Mouse (Mus musculus) layer of hippocampus, postnatal 25 days (tissue): ENCODE data around the gene Bmper. TPM values are rescaled to one million over a fixed set of nuclear protein-coding genes. Genes with fewer than 3 reads are reported as not detected.
A peak's percentile ranks its signal among the peaks of the same experiment; 100 is the strongest.

Experiments
- DNase-seq, 2 experiments: peaks; one replicate each; pipeline ENCODE4 v3.0.0; 2022; ENCODE audit warnings: mixed read lengths in 2 of 2, low spot score in 1 of 2; ENCODE audit errors: extremely low spot score in 1 of 2
- total RNA-seq, 2 experiments: library from RNA; stranded (reverse); gene quantifications; 2 replicates each; pipeline ENCODE4 v1.2.3; 2021

Bmper gene
- 1 to 10 TPM; 3.9 to 5.3 TPM for total RNA-seq

DNA sequence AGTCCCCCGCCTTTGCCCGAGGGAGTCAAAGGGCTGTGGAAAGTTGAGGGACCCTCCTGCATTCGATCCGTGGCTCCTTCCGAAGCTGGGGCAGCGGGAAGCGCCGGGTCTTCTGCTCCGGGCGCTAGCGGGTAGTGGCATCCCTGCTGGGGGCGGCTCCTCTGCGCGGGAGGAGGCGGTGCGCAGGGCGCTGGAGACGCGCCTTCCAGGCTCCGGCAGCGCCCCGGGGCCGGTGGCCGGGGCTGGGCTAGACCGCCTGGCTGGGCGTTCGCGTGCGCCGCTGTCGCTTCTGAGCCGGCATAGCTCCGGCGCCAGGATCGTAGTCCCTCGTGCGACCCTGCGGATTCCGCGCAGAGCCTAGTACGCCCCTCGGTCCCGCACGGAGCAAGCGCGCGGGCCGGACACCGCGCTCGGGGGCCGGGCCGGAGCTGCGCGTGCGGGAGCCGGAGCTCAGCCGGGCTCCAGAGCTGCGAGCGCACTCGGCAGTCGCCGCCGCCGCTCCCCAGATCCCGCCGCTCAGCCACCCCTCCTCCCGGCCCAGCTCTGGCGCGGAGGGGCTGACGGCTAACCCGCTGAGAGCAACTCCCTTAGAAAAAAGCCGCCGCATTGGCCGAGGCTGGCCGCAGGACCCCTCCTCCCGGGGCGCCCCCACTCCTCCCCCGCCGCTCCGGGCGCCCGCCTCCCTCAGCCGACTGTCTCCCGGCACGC is at the start of gene Bmper:
TSS of gene Bmper (plus strand) at position 236 of the 708 bp plus-strand sequence.
- DNase-seq, result peak; percentile 36 to 55

DNA sequence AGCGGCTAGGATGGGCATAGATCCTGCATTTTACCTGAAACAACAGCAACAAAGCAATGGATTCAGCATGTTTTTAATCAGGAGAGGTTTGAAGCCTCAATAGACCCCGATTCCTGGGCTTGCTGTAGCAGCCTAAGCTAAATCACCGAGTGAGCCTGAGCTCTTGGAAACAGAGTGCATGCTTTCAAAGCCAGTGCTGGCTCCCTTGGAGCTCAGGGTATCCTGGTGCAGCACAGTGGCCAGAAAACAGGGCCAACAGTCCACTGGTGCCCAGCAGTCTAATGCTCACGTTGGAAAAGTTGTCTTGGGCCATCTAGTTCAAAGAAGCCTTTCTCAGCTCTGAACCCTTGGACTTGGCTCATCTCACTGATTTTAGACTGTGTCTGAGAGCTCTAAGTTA is 45.4 kb upstream of the Bmper start:
- DNase-seq, result peak in 1 of 2 experiments; percentile 11

DNA sequence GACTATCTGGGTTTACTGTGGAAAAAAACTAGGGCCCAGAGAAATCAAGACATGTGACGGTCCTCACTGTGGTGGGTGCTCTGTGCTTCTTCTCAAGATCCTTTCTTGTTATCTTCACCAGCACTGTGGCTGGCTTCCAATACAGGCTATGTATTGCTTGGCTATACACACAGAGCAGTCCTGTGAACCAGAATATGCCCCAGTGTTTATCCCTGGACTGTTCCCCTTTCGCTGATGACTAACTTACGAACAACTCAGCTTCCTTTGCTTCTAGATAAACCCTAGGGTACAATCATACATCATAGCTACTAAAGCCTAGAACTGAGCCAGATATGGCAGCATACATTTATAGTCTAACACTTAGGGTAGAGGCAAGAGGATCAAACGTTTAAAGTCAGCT is 35.7 kb upstream of the Bmper start:
- DNase-seq, result no peak

GRCm38 (mm10) chr9:23188136-23188535 is 34.7 kb upstream of the Bmper start:
- no peak for DNase-seq

DNA sequence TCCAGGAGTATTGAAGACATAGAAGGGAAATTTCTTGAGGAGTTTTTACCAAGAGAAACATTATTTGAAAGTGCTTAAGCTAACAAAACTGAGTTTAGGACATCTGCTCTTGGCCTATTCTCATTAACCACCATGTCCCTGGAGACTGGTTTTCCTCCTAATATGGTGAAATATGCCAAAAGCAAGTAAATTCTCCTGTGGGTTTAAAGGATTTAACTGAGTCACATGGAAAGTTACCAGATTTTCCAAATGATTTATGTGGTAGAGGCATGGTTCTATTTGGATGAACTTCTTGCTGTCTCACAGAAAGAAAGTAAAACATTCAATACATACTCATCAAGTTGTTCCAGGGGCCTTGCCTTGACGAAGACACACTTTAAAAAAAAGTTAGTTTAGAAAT is 31.9 kb upstream of the Bmper start:
- DNase-seq, result no peak

DNA sequence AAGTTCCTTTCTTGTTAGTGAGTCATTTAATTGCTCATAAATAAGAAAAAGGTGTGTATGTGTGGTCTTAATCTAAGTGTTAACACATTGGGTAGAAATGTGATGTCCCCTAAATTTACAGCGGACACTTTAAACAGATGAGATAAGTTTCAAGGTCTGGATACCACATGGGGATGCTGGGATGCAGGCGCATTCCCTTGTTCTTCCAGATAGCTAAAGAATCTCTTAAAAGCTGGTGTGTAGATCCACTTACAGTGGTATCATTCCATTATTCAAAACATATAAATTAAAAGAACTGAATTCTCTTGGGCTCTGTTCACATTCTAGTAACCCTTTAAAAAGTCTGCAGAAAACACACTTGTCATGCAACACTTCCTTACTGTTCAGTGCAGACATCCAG is 31.4 kb upstream of the Bmper start:
- DNase-seq, result no peak

DNA sequence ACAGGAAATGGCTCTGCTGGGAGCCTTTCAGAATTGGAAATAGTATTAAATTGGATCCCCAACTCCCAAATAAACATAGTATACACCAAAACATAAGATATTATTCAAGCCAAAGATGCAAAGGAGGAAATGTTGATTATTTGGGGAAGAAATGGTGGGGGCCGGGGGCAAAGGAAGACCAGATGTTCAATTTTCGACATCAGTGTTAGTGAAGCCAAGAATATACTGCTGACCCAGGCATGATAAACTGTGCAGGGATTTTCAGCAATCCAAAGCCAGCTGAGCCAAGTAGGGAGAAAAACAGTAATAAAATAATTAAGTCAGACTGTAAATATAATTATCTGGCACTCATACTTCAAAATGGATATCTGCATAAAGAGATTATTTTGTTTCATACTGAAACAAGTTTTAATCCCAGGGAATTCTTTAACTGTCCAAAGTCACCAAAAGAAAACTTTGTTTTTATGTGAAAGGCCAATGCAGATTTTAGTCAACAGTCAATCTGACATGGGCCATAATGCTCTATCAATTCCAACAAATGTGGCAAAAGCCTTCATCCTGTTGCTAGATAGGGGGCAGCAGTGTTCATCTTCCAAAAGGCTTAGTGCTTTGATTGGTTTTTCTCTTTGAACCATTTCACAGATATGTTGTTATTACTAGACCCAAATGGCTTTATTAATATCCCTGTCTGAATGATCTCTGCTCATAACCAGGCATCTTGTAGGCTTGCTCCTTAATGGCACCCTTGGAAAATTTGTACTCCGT is 30.1 kb upstream of the Bmper start:
- no peak for DNase-seq

GRCm38 (mm10) chr9:23198996-23199395 is 23.9 kb upstream of the Bmper start:
- no peak for DNase-seq

DNA sequence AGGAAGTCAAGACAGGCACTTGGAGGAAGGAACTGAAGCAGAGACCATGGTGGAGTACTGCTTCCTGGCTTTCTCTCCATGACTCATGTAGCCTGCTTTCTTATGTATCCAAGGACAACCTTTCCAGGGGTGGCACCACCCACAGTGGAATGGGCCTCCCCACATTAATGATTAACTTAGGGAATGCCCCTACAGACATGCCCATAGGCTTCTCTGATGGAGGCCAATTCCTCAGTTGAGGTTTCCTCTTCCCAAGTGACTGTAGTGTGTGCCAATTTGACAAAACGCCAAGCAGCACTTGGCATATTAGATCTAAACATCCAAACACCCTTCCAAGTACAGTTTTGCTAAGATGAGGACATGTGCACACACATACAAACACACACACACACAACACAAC is 23.0 kb upstream of the Bmper start:
- DNase-seq, result no peak

DNA sequence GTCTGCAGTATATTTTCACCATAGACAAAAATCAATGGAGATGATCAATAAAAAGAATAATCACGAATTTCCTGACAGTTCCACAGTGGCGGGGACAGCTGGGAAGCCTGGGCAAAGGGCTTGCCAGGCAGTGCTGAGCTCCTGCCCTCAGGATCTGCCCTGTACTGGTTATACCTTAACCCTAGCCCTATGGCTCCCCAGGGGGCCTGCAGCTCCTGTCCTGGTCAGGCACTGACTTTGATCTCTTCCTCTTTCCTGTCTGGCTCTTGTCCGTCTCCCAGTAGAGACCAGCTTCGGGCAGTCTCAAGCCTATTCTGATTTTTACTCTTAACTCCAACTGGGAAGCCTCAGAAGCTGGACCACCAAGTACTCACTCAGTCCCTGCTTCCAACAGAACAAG is 22.0 kb upstream of the Bmper start:
- no peak for DNase-seq

GRCm38 (mm10) chr9:23202431-23202830 is 20.4 kb upstream of the Bmper start:
- DNase-seq, result no peak

GRCm38 (mm10) chr9:23204339-23205288 is 18.3 kb upstream of the Bmper start:
- DNase-seq, result no peak

DNA sequence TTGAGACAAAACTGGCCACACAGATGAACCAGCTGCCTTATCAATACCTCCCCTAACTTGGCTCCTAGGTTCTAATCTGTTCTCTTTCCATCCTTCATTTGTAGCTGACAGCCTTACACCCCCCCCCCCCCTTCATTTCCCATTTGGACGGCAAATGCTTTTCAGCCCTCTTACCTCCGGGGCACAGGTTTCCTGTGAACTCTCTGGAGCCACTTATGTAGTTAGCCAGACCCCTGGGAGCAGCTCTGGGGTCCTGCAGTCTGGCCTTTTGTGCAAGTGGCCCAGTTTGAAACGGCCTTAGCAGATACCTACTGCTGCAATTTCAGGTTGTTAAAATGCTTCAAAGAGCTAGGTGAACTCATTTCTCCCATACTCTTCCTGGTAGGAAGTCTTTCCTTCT is 17.6 kb upstream of the Bmper start:
- no peak for DNase-seq

GRCm38 (mm10) chr9:23205757-23206156 is 17.1 kb upstream of the Bmper start:
- no peak for DNase-seq

- no peak for DNase-seq
Observed at GRCm38 (mm10) chr9:23206181-23206580, 16.7 kb upstream of the Bmper start.

- DNase-seq, result peak; percentile 61 to 79
Observed at GRCm38 (mm10) chr9:23212303-23212702, 10.6 kb upstream of the Bmper start.

DNA sequence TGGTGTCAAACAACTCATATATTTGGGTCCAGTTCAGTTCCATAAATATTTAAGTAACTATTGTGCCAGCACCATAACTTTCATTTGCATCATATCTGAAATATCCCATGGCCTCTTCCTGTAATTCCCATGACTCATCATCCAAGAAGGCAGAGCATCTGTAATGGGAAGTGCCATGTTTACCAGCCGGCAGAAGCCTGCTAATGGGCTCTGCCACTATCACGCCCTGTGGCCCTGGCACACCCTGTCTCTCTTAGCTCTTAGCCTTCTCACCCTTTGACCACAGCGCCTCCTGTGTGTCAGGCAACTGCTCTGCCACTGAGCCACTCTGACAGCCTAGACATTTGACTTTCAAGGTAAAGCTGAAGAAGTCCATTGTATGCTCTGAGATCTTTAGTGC is 3.1 kb upstream of the Bmper start:
- DNase-seq, result no peak

DNA sequence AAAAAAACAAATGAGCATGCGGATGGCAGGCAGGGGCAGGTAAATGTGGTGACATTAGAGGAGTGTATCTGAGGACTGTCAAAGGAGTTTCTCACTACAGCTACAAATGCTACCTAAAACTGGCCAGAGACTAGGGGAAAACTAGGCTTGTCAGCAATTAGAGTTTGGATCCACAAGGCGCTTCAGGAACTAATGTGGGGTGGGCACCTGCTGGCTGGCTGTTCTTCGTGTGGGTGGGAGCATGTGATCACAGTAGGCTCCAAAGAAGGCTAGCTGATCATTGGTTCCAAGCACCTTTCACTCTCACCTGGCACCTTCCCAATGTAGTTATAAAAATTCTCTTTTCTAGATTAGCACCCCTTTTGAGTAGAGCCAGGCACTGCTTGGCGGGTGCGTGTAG is 900 bp upstream of the Bmper start:
- no peak for DNase-seq

GRCm38 (mm10) chr9:23222492-23222840 is 410 bp upstream of the Bmper start:
- no peak for DNase-seq

GRCm38 (mm10) chr9:23223549-23224077 is 737 bp downstream of the Bmper start:
- no peak for DNase-seq
